Mouse (Mus musculus): ENCODE measurements at regions not wholly inside any gene's neighbourhood (a gene's known extent, or its start where the extent isn't known, plus 50 kb on each side); places are given as distances from the start of the nearest gene placed in this dataset.

GRCm38 (mm10) chr7:52594806-52595205 lies 579.3 kb upstream of the 1700015G11Rik start:
- DNase-seq: no peak

DNA sequence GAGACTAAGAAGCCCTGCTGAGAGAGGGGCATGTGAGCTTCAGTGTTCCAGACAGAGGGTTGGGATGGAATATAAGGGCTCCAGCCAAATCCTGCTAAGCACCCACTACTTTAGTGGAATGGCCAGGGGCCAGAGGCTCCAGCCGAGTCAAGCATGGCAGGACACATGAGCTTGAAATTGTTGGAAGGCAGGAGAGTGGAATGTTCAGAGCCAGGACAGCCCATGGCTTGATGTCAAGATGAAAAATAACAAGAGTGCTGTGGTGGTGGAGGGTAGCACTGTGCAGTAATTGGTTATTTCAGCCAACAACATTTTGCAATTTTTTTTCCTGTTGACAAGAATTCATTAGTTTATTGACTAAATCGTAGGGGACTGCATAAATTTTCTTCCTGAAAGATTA lies 567.6 kb upstream of the 1700015G11Rik start:
- peak; percentile 40 to 64 for DNase-seq

Data from cerebellum, postnatal 10 days (tissue).